Mouse (Mus musculus): ENCODE data around the gene Akap5.

The Akap5 gene

DNA sequence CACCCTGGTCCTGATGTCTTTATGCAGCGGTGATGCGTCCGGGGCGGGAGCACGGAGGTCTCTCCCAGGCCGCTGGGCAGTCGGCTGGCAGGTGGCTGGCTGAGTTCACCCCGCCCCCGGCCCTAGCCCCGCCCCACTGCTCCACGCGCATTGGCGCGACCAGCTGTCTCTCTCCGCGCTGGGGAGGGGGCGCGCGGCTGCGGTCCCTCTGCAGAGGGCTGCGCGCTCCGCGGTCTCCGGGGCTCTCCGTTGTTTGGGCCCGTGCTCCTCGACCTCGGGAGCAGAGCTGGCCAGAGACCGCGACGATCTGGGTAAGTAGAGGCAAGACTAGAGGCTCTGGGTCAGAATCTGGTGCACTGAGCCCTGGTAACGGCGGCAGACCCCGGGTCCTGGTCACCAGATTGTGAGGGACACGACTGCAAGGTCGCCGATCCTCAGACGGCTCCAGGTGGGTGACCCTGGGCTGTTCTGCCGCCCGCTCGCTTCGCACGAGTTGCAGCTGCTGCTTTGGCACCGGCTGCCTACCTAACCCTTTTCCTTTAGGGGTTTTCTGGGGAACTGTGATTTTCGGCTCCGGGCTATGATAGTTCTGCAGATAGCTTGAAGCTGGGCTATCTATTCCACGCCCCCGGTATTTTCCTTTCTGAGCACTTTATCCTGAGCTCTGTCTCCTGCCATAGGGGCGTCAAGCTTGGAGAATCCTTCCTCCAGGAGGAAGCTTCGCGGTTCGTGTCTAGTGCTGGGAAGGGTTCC lies at the start of gene Akap5:
Gene Akap5, plus strand, starts transcription at position 213 of the 753 bp plus-strand sequence.
- DNase-seq (ENCODE audit: low spot score) = peak; percentile 86

DNA sequence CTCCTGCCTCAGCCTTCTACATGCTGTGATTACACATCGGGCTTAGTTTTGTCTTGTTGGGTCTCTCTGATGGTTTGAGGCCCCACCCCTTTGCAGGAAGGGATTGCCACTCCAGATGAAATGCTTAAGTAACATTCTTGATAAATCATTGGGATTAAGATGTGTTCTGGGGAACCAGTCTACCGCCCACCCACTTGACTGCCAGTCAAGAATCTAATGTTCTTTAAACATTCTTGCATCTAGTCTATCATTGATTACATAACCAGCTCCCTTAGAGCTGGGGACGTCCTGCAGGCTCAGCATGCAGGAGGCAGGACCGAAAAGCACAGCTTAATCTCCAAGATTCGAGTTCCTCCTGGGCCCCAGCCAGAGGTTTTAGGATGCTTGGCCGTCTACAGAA lies 46.5 kb upstream of the Akap5 start:
- DNase-seq (ENCODE audit: low spot score) = no peak

DNA sequence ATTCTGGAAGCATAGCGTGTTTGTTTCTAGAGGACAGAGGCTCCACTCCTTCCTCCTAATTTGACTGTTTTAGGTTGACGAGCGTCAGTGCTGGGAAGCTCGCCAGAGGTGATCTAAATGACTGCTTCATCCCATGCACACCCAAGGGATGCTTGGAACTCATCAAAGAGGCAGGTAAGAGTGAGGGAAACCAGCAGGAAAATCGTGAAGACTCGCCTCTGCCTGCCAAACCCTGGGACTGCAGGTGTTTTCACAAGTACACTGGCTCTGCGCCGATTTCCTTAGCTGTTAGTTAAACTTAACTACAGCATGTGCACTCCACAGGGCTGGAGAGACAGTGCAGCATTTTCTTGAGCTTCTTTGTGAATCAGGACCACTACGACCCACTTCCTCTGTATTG lies 44.1 kb upstream of the Akap5 start:
- DNase-seq (ENCODE audit: low spot score) = no peak

DNA sequence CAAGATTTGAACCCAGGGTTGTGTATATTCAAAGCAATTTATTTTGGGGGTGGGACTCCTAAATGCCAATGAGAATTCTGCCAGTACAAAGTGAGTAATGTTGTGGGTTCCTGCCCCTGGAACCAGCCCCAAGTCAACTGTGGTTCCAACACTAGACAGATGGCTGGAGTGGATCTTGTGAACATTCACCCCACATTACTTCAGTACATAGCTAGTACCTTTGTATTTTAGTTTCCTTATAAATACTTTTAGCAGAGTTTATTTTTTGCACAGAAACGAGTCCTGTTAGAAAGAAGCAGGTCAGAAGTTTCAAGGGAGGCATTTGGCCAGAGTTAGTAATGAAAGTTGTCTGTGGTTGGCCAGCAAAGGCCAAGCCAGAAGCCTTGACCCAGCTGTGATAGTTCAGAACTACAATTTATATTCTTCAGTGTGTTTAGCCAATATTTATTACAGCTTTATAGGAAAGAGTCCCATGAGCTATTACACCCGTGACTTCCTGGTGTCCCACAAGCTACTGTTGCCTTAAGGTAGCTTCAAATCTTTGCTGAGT lies 43.5 kb upstream of the Akap5 start:
- no peak for DNase-seq (ENCODE audit: low spot score)

DNA sequence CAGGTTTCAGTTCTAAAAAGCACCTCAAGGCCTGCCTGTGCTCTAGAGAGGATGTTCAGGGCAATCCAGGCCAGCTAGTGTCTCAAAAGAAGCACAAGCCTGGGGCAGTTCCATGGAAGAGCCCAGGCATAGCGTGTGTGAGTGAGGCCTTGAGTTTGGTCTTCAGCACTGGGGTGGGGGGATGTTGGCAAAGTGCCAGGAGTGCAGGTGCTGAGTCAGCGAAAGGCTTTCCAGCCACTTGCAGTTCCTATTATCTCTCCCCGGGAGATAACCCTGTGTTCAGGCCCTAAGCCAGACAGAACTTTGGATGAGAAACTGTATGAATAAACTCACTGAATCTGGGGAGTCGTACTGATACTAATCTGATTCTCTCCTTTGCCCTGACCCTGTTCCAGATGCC lies 42.6 kb upstream of the Akap5 start:
- no peak for DNase-seq (ENCODE audit: low spot score)

DNA sequence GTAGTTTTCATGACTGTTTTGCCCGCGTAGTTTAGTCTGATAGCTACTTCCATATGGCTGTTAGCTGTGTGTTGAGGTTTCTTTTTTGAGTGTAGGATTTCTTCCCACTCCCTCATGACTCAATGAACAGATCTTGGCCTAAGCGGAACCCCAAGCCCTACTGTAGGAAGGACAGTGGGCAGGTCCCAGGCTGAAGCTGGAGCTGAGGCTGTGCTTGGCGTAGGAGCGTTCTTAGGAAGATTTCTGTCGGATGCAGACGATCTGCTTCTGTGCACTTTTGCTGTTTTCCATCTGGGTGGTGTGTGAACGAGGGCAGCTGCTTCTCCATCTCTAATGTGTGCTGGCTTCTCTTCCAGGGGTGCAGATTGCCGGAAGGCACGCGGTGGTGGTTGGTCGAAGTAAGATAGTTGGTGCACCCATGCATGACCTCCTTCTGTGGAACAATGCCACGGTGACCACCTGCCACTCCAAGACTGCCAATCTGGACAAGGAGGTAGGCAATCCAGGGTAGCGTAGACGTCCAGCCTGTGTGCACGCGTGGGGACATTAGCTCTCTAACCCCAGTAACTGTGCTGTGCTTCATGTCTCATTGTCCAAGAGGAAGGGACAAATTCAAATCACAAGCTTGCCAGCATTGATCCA lies 42.0 kb upstream of the Akap5 start:
- DNase-seq (ENCODE audit: low spot score) = no peak

DNA sequence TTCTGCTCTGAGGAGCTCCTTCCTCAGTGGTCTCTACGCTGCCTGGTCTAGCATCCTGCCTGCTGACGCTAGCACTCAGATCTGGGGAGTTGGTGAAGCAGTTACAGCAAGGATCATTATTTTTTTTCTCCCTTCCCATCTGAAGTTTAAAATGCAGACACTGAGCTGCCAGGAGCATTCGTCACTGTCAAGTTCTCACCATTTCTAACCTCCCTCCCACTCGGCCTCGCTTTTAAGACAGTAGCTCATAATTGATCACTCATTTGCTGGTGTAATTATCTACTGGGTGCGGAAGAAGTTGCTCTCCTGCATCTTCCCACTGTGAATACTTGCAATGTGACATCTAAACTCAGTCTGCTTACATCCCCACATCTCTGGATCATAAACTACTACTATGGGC lies 39.3 kb upstream of the Akap5 start:
- DNase-seq (ENCODE audit: low spot score) = no peak

DNA sequence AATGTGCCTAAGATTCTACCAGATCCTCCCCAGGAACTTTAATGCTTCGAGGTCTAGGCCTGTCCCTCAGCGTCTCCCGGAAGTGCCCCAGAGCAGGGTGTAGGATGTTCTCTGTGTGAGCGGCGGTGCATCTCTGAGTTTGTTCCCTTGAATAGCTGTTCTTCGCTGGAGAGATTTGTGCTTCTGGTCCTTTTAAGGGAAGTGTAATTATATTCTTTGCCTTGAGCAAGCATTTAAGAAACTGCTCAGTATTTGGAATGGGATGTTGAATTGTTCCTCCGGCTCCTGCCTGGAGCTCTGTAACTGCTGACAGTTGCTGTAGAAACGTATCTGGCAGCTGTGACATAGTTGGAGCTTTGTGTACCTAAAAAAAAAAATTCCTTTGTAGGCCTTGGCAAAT lies 36.7 kb upstream of the Akap5 start:
- no peak for DNase-seq (ENCODE audit: low spot score)

DNA sequence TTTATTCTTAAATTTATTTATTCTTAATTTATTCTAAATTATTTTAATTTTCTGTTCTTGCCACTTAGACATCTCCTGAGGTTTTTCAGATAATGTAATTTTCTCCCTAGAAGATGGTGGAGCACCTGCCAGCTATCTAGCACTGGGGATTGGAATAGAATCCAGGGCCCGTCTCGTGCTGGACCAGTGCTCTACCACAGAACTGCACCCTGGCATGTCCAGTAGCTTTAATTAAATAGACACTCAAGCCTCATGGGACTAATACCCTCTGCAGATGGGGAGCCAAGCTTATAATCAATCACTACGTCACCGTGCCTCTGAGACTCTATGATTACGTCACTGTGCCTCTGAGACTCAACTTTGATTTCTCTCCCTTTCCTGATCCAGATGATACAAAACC lies 36.2 kb upstream of the Akap5 start:
- no peak for DNase-seq (ENCODE audit: low spot score)

DNA sequence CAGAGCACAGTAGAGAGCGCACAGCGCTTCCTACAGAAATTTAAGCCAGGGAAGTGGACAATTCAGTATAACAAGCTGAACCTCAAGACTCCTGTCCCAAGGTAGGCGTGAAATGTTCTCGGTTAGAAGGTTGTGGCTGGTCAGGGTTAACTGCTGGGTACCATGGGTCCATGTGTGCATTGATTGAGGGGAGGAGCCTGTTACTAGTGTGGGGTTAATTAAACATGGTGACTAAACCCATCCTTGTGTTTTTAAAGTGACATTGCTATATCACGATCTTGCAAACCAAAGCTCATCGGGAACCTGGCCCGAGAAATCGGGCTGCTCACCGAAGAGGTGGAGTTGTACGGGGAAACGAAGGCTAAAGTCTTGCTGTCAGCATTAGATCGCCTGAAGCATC lies 35.3 kb upstream of the Akap5 start:
- no peak for DNase-seq (ENCODE audit: low spot score)

DNA sequence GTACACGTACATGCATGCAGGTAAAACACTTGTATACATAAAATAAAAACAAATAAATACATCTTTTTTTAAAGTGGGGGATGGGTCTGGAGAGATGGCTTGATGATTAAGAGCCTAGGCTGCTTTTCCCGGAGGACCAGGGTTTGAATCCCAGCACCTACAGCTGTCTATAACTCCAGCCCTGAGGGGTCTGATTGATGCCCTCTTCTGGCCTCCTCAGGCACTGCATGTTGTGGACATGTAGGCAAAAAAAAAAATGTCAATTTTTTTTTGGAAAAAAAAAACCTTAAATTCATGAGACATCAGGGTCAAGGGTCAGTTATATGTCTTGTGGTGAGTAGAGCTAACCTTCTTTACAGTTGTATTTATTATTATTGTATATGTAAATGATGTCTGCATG lies 34.4 kb upstream of the Akap5 start:
- peak; percentile 25 for DNase-seq (ENCODE audit: low spot score)

DNA sequence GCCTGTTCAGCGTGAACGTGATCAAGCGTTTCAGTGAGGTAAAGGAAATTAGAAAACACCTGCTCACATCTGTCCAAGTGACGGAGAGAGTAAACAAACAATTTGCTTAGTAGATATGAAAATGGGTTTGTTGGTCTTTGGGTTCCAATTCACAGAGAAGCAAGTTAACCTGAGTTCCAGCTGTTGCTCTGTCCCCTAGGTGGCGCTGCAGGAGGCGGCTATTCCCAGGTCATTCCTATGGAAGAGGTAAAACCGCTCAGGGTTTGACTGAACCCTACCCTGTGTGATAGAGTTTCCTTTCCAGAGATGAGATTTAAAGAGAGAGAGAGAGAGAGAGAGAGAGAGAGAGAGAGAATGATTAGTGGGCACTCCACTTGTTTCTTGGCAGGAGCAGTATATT lies 31.5 kb upstream of the Akap5 start:
- DNase-seq (ENCODE audit: low spot score) = peak; percentile 75

DNA sequence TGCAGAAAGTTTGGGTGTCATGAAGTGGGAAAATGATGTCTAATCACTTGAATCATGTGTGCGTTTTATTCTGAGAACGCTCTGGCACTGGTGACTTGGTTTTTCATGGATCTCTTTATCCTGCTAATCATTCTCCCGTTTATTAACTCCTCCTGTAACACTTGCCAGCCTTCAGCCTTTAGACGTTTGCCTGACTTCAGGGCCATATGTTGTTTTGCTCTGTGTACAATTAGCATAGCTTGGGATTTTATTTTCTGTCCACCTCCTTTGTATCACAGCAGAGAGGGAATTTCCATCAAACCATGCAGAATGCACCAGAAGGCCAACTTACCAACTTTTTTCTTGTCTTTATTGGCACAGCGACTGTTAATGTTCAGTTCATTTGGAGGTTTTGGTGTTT lies 26.9 kb upstream of the Akap5 start:
- no peak for DNase-seq (ENCODE audit: low spot score)

DNA sequence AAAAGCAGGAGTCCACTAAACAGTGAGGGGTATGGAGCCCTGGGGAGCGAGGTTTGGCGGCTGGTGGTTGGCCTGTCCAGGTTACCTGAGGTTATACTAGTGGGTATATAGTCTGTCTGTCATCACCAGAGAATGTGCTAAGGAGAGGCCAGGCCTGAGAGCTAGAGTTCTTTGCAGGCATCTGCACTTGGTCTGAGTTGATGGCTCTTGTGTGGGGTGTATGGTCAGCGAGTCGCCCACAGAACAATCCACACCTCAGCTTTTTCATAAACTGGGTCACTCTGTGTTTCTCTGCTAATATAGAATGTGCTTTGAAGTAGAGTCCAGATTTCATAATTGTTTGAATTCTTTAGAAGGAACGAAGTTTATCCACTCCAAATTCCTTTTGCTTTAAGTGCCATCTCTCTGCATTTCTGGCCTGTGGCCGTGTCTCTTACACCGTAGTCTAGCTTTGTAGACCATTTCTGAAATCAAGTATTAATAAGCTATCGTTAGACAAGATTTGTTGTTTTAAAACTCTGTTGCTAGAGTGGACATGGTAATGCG lies 25.3 kb upstream of the Akap5 start:
- no peak for DNase-seq (ENCODE audit: low spot score)

DNA sequence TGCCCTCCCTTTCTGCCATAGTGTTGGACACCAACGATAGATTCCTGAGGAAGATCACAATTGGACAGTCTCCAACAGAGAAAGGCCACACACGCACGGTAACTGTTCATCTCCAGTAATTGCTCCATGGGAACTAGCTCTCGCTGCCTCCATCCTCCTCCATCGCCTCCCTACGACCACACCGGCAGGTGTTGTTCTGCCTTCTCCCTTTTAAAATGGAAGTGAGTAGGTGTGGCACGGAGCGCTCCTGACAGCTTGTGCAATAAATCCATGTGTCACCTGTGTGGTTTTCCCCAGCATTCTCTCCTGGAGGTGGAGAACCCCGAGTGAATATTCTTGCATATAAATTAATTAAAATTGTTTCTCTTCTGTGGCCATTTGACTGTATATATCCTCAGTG lies 24.3 kb upstream of the Akap5 start:
- DNase-seq (ENCODE audit: low spot score) = no peak

DNA sequence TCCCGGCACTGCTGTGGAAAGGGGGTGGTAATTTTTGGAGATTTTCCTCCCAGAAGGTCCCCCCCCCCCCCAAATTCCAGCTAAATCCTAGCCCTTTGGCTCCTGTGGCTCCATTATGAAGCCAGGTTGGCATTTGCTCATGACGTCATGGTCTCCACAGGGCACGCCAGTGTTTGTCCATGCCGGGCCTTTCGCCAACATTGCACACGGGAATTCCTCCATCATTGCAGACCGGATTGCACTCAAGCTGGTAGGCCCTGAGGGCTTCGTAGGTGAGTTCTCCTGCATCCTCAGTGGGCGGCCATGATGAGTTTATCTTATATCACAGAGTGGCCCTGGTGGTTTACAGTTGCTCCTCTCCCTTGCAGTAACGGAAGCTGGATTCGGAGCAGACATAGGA lies 21.2 kb upstream of the Akap5 start:
- DNase-seq (ENCODE audit: low spot score) = no peak

DNA sequence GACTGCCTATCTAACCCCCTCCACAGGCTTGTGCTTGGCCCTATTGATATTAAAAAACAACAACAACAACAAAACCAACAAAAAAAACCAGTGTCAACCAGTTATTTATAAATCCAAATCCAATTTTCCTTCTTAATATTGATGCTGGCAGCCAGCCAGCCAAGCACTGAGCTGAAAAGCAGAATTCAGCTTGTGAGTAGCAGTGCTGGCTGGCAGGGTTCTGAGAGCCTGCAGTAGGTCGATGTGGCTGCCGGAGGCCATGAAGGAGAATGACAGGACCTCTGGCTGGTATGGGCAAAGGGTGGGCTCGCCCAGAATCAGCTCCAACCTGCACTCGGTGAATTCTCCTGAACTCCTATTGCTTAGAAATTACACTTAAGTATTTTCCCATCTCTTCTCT lies 20.5 kb upstream of the Akap5 start:
- no peak for DNase-seq (ENCODE audit: low spot score)

DNA sequence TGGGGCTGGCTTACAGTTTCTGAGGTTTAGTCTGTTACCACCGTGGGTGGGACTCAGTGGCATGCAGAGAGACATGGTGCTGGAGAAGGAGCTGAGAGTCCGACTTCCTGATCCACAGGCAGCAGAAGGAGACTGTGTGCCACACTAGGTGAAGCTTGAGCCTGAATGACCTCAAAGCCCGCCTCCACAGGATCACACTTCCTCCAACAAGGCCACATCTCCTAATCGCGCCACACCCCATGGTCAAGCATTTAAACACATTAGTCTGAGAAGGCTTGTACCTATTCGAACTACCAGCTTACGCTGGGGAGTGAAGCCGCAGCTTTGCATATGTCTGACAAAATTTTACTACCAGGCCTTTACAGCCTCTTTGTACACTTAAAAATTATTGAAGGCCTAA lies 19.6 kb upstream of the Akap5 start:
- no peak for DNase-seq (ENCODE audit: low spot score)

DNA sequence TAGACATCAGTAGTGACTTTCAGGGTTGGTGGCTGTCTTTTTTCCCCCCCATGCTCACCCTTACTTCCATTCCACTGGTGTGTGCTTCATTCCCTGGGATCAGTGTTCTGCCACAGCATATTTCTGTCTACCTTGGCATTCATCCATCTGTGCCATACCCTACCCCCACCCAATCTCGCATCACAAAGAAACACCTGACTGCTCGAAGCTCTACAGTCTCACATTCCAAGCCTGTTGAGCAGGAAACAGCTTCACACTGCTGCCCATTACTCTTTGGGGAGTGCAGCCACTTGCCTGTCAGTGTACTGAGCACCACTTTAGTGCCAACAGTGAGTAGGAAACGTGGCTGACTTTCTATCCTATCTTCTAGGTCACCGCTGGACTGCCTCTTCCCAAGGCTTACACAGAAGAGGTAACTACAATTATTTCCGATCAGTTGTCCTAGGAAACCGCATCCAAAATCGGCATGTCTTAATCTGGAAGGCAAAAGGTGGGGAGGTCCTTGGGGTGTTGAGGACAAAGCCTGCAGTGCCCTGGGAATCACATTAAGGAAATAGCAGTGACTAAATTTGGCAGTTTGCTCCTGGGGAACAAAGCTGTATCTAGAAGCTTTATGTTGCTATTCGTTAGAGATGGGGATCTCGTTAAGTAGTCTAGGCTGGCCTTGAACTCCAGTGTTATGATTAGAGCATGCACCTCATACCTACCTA lies 17.7 kb upstream of the Akap5 start:
- DNase-seq (ENCODE audit: low spot score) = no peak

DNA sequence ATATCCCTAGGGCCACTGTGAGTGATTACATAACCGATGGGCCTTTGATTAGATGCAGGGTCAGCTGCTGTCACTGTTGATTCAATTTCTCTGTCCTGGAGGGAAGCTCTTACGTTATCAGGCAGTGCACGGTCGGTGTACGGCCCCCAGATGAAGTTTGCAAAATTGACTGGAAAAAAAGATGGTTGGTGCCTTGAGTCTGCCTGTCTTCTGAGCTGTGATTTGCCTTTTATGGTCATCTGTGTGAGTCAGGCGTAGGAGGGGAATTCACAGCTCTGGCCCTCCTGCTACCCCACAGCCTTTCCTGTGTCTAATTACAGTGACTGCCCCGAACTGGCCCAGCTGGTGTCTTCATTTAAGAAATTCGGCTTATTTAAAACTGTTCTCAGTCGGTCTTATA lies 16.7 kb upstream of the Akap5 start:
- peak; percentile 45 for DNase-seq (ENCODE audit: low spot score)

DNA sequence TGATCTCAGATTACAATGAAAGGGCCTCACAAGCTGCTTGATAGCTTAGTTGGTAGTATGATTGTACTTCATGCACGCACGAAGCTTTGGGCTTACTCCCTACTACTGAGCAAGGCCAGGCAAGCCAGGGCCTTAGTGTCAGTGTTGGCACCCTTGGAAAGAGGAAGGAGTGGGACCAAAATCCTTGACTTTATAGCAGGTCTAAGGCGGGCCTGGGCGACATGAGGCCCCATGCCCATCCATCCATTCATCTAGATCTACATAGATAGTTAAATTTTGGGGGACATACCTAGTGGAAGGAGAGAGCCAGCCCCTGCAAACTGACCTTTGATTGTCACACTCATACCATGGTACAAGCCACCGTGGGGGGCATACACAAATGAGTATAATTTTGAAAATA lies 16.3 kb upstream of the Akap5 start:
- DNase-seq (ENCODE audit: low spot score) = no peak

DNA sequence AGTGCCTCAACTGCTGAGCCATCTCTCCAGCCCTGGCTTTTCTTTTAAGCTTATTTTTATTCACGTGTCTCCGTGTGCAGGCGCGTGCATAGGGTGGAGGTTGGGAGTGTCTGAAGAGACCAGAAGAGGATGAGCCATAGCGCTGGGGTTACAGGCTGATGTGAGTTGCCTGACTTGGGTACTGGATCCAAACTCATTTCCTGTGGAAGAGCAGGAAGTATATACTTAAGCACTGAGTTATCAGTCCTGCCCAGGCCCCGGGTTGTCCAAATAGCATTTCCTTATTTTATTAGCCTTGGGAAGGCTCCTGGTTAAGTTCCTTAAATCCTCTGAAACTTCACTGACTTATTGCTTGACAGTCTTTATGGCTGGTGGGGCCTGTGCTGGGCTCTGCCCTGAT lies 14.7 kb upstream of the Akap5 start:
- no peak for DNase-seq (ENCODE audit: low spot score)

DNA sequence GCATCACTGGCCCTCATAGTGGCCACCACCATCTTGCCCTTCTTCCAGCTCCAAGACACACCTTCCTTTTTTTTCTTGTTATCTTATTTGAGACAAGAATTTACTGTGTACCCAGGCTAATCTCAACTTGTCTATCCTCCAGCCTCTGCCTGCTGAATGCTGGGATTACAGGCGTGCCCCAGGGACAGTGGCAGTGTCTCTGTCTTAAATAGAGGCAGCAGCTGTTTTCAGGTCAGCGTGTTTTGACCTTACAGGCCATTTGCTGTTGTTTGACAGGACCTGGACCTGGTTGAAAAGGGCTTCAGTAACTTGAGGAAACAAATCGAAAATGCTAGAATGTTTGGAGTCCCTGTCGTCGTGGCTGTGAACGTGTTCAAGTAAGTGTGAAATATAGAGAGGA lies 14.1 kb upstream of the Akap5 start:
- no peak for DNase-seq (ENCODE audit: low spot score)

Data from embryo, embryonic 10.5 days (tissue).